Mouse (Mus musculus) frontal cortex, postnatal 36 days (tissue): ENCODE measurements around the gene Cep78.

Experiments
- DNase-seq, 2 experiments: peaks; one replicate each; pipeline ENCODE4 v3.0.0; 2022; ENCODE audit warnings: low spot score in 2 of 2

Cep78 gene

GRCm38 (mm10) chr19:15910987-15911386, 73.8 kb downstream of the Cep78 start:
- no peak for DNase-seq

- no peak for DNase-seq
These were observed 74.3 kb downstream of the Cep78 start for GRCm38 (mm10) chr19:15910488-15910887.

GRCm38 (mm10) chr19:15908016-15908415, 76.8 kb downstream of the Cep78 start:
- no peak for DNase-seq
